Mouse (Mus musculus) MEL (cell line): ENCODE data around the gene Ptprr. TPM values are rescaled to one million over a fixed set of nuclear protein-coding genes. Genes with fewer than 3 reads are reported as not detected.

Source experiments
- DNase-seq: peaks from one replicate; pipeline ENCODE4 v3.0.0; 2011; ENCODE audit warnings: low read depth, low spot score
- H3K27ac ChIP-seq: 2 replicates; pipeline ENCODE4 v1.5.1; 2012; ENCODE audit warnings: low read depth, mild to moderate bottlenecking, control low read depth, low read length, moderate library complexity; ENCODE audit not compliant: control insufficient read depth
- H3K27me3 ChIP-seq, 2 experiments: fragments of 150-350 bp in 1 of 2; sonication (generic) in 1 of 2; 2 replicates each; pipeline ENCODE4 v1.6.1; 2012; ENCODE audit warnings: low read length in 2 of 2, mild to moderate bottlenecking in 2 of 2, improper control_type of control experiment in 1 of 2, moderate library complexity in 1 of 2; ENCODE audit not compliant: insufficient read depth in 2 of 2, control insufficient read depth in 1 of 2
- H3K36me3 ChIP-seq, 2 experiments: 2 replicates each; pipeline ENCODE4 v1.6.1; 2012 to 2014; ENCODE audit warnings: low read length in 2 of 2, improper control_type of control experiment in 1 of 2, inconsistent platforms in 1 of 2, mild to moderate bottlenecking in 1 of 2; ENCODE audit not compliant: insufficient read depth in 2 of 2, control insufficient read depth in 1 of 2
- H3K4me1 ChIP-seq, 2 experiments: fragments of 150-350 bp in 1 of 2; sonication (generic) in 1 of 2; 2 replicates each; pipeline ENCODE4 v1.6.1; 2012; ENCODE audit warnings: low read length in 2 of 2, improper control_type of control experiment in 1 of 2, mild to moderate bottlenecking in 1 of 2; ENCODE audit not compliant: insufficient read depth in 2 of 2, control insufficient read depth in 1 of 2
- H3K4me3 ChIP-seq, 2 experiments: fragments of 150-350 bp in 1 of 2; sonication (generic) in 1 of 2; 2 replicates each; pipeline ENCODE4 v1.5.1; 2012; ENCODE audit warnings: low read depth in 2 of 2, low read length in 2 of 2, mild to moderate bottlenecking in 2 of 2, moderate library complexity in 2 of 2, control low read depth in 1 of 2, improper control_type of control experiment in 1 of 2; ENCODE audit not compliant: control insufficient read depth in 1 of 2, insufficient read depth in 1 of 2
- H3K79me2 ChIP-seq: 2 replicates; pipeline ENCODE4 v1.6.1; 2012; ENCODE audit warnings: mild to moderate bottlenecking, low read length, moderate library complexity; ENCODE audit not compliant: control insufficient read depth, poor library complexity, insufficient read depth
- H3K9ac ChIP-seq: 2 replicates; pipeline ENCODE4 v1.6.1; 2012; ENCODE audit warnings: low read depth, mild to moderate bottlenecking, control low read depth, low read length, moderate library complexity; ENCODE audit not compliant: control insufficient read depth, poor library complexity, severe bottlenecking
- H3K9me3 ChIP-seq: fragments of 150-350 bp; sonication (generic); replicated peaks from 2 replicates; pipeline ENCODE4 v1.6.1; 2012; ENCODE audit warnings: mild to moderate bottlenecking, low read length, improper control_type of control experiment, moderate library complexity; ENCODE audit not compliant: insufficient read depth
- CHD1 ChIP-seq: IDR thresholded peaks from 2 replicates; pipeline ENCODE4 v1.6.1; 2012; ENCODE audit warnings: low read depth, mild to moderate bottlenecking, inconsistent platforms, low read length, improper control_type of control experiment
- CTCF ChIP-seq, 3 experiments: IDR thresholded peaks in 2 of 3; conservative IDR thresholded peaks in 1 of 3; 2 replicates each; pipeline ENCODE4 v1.5.1; 2011 to 2012; ENCODE audit warnings: low read length in 3 of 3, low read depth in 2 of 3, mild to moderate bottlenecking in 2 of 3, improper control_type of control experiment in 1 of 3, inconsistent platforms in 1 of 3, mixed read lengths in 1 of 3, moderate library complexity in 1 of 3; ENCODE audit not compliant: control insufficient read depth in 1 of 3, insufficient read depth in 1 of 3, poor library complexity in 1 of 3, severe bottlenecking in 1 of 3
- ELF1 ChIP-seq: IDR thresholded peaks from 2 replicates; pipeline ENCODE4 v1.6.1; 2014; ENCODE audit warnings: low read depth, mild to moderate bottlenecking, inconsistent platforms, low read length, improper control_type of control experiment, moderate library complexity
- GATA1 ChIP-seq: IDR thresholded peaks from 2 replicates; pipeline ENCODE4 v1.6.1; 2011; ENCODE audit warnings: low read depth, low read length, improper control_type of control experiment
- JUND ChIP-seq: IDR thresholded peaks from 2 replicates; pipeline ENCODE4 v1.6.1; 2011; ENCODE audit warnings: low read depth, mild to moderate bottlenecking, improper control_type of control experiment, low read length
- MAFK ChIP-seq: IDR thresholded peaks from 2 replicates; pipeline ENCODE4 v1.6.1; 2011; ENCODE audit warnings: low read depth, mild to moderate bottlenecking, low read length, improper control_type of control experiment, borderline replicate concordance
- MAZ ChIP-seq: IDR thresholded peaks from 2 replicates; pipeline ENCODE4 v1.6.1; 2012; ENCODE audit warnings: low read depth, mild to moderate bottlenecking, inconsistent platforms, low read length, improper control_type of control experiment
- MXI1 ChIP-seq: IDR thresholded peaks from 2 replicates; pipeline ENCODE4 v1.6.1; 2011; ENCODE audit warnings: mild to moderate bottlenecking, low read depth, low read length, improper control_type of control experiment
- MYB ChIP-seq: IDR thresholded peaks from 2 replicates; pipeline ENCODE4 v1.6.1; 2011; ENCODE audit warnings: mild to moderate bottlenecking, low read depth, low read length, improper control_type of control experiment
- MYC ChIP-seq: IDR thresholded peaks from 2 replicates; pipeline ENCODE4 v1.6.1; 2011; ENCODE audit warnings: low read depth, mild to moderate bottlenecking, low read length, improper control_type of control experiment, moderate library complexity
- NELFE ChIP-seq: IDR thresholded peaks from 2 replicates; pipeline ENCODE4 v1.6.1; 2011; ENCODE audit warnings: low read depth, low read length, improper control_type of control experiment
- NRF1 ChIP-seq: IDR thresholded peaks from 2 replicates; pipeline ENCODE4 v1.6.1; 2014; ENCODE audit warnings: low read depth, mild to moderate bottlenecking, inconsistent platforms, low read length, improper control_type of control experiment, moderate library complexity; ENCODE audit not compliant: poor library complexity, insufficient read depth, severe bottlenecking
- POLR2A ChIP-seq, 2 experiments: IDR thresholded peaks; 2 replicates each; pipeline ENCODE4 v1.6.1; 2011 to 2012; ENCODE audit warnings: low read length in 2 of 2, mild to moderate bottlenecking in 2 of 2, control low read depth in 1 of 2, improper control_type of control experiment in 1 of 2, low read depth in 1 of 2, moderate library complexity in 1 of 2; ENCODE audit not compliant: control insufficient read depth in 1 of 2, insufficient read depth in 1 of 2, poor library complexity in 1 of 2
- POLR2AphosphoS2 ChIP-seq: IDR thresholded peaks from 2 replicates; pipeline ENCODE4 v1.6.1; 2011; ENCODE audit warnings: low read length, improper control_type of control experiment
- POLR2AphosphoS5 ChIP-seq: IDR thresholded peaks from 2 replicates; pipeline ENCODE4 v1.6.1; 2012; ENCODE audit warnings: low read depth, borderline replicate concordance, mild to moderate bottlenecking, inconsistent platforms, low read length, moderate library complexity, mixed read lengths
- RAD21 ChIP-seq: IDR thresholded peaks from 2 replicates; pipeline ENCODE4 v1.6.1; 2011; ENCODE audit warnings: mild to moderate bottlenecking, low read depth, low read length, improper control_type of control experiment
- RCOR1 ChIP-seq: IDR thresholded peaks from 2 replicates; pipeline ENCODE4 v1.6.1; 2012; ENCODE audit warnings: low read depth, mild to moderate bottlenecking, inconsistent platforms, low read length, improper control_type of control experiment
- SMC3 ChIP-seq: IDR thresholded peaks from 2 replicates; pipeline ENCODE4 v1.6.1; 2011; ENCODE audit warnings: low read depth, low read length, improper control_type of control experiment
- TBP ChIP-seq: IDR thresholded peaks from 2 replicates; pipeline ENCODE4 v1.8.0; 2011; ENCODE audit warnings: low read depth, low read length, improper control_type of control experiment
- TCF12 ChIP-seq: IDR thresholded peaks from 2 replicates; pipeline ENCODE4 v1.6.1; 2014; ENCODE audit warnings: low read depth, mild to moderate bottlenecking, inconsistent platforms, low read length, improper control_type of control experiment, moderate library complexity
- USF2 ChIP-seq, 2 experiments: IDR thresholded peaks; 2 replicates each; pipeline ENCODE4 v1.6.1; 2011 to 2012; ENCODE audit warnings: improper control_type of control experiment in 2 of 2, low read length in 2 of 2, borderline replicate concordance in 1 of 2, inconsistent platforms in 1 of 2, low read depth in 1 of 2, mild to moderate bottlenecking in 1 of 2; ENCODE audit not compliant: insufficient read depth in 1 of 2
- polyA plus RNA-seq, 2 experiments: library from polyadenylated mRNA; stranded (reverse) in 1 of 2; unstranded in 1 of 2; fragments of >175 nt in 1 of 2; fragments of >200 nt in 1 of 2; gene quantifications; 2 replicates each; pipeline versions ENCODE4 v1.2.1 to v1.2.4; 2012; ENCODE audit warnings: low replicate concordance in 2 of 2, low read depth in 1 of 2; ENCODE audit not compliant: insufficient read length in 2 of 2, insufficient read depth in 1 of 2, missing spikeins in 1 of 2
- total RNA-seq: library from RNA; depleted of rRNA; stranded (reverse); fragments of 300-350 nt; gene quantifications from 2 replicates; pipeline ENCODE4 v1.2.3, GENCODE M21; 2012

Ptprr gene
- total and polyA plus RNA-seq, 3 experiments: not detected

DNA sequence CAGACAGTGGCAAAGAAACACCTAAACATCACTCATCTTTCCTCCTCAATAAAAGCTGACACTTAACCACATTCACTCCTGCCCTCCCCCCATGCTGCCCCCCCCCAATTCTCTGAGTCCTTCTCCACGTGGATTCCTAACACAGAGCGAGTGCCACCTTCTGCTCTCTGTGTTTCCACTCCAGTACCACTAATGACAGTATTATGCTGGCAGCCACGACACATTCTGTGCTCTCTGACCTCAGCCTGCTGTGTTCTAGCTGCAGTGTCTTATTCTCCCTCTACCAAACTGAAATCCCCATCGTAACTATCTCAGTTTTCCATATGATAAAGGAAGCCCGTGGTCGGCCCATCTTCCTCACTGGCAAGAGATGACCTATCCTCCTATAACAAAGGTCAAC is 33.7 kb upstream of the Ptprr start:
- no peaks in the 10 kb centered on the region for H3K27me3 ChIP-seq
- TF ChIP-seq MAFK (no peak), TCF12 (no peak), GATA1 (no peak), RAD21 (no peak), USF2 (IDR thresholded peaks at IDR 0.05; ENCODE audit: borderline replicate concordance in 1 of 2, insufficient read depth in 1 of 2, low read depth in 1 of 2, low read length in 2 of 2) (no peak), CTCF (IDR thresholded peaks at IDR 0.05 in 2 of 3, conservative IDR thresholded peaks at IDR 0.05 in 1 of 3; ENCODE audit: control insufficient read depth in 1 of 3, insufficient read depth in 1 of 3, low read depth in 2 of 3, low read length in 3 of 3, poor library complexity in 1 of 3, severe bottlenecking in 1 of 3) (no peak), NRF1 (no peak)
- H3K27ac ChIP-seq: no peak overlapping the region
- DNase-seq: no peak
- no peak overlapping the region for H3K4me3 ChIP-seq
- no peaks in the 10 kb centered on the region for H3K4me1 ChIP-seq
- H3K9me3 ChIP-seq: no peaks in the 10 kb centered on the region
- H3K36me3 ChIP-seq: no peaks in the 10 kb centered on the region
- no peaks in the 10 kb centered on the region for H3K79me2 ChIP-seq
- no peak overlapping the region for H3K9ac ChIP-seq

DNA sequence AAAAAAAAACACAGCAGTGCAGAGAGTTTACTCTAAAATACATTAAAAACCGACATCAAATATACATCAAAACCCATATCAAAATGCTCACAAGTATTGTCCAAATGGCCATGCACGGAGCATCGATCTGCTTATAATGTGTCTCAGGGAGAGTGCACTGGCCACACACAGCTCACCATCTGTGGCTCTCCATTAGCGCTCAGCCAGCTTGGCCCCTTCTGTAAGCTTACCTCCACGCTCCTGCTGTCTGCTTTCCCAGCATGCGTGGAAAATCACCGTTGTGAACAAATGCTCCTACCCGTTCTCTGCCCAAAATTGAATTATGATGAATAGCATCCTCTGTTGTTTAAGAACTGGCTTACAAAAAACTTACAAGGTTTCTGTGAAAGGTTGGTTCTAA is 16.2 kb upstream of the Ptprr start:
- H3K4me1 ChIP-seq: no peaks in the 10 kb centered on the region
- DNase-seq: no peak
- no peak overlapping the region for H3K4me3 ChIP-seq
- no peak overlapping the region for H3K9ac ChIP-seq
- no peaks in the 10 kb centered on the region for H3K27me3 ChIP-seq
- H3K36me3 ChIP-seq: no peaks in the 10 kb centered on the region
- no peak overlapping the region for H3K27ac ChIP-seq
- H3K79me2 ChIP-seq: no peaks in the 10 kb centered on the region
- TF ChIP-seq POLR2A (IDR thresholded peaks at IDR 0.05; ENCODE audit: control insufficient read depth in 1 of 2, insufficient read depth in 1 of 2, low read depth in 1 of 2, low read length in 2 of 2, poor library complexity in 1 of 2) (no peak), RAD21 (no peak), RCOR1 (no peak), CTCF (IDR thresholded peaks at IDR 0.05 in 2 of 3, conservative IDR thresholded peaks at IDR 0.05 in 1 of 3; ENCODE audit: control insufficient read depth in 1 of 3, insufficient read depth in 1 of 3, low read depth in 2 of 3, low read length in 3 of 3, poor library complexity in 1 of 3, severe bottlenecking in 1 of 3) (no peak), MAZ (no peak), MYB (no peak), TCF12 (no peak), USF2 (IDR thresholded peaks at IDR 0.05; ENCODE audit: borderline replicate concordance in 1 of 2, insufficient read depth in 1 of 2, low read depth in 1 of 2, low read length in 2 of 2) (no peak), MYC (no peak)
- H3K9me3 ChIP-seq: no peaks in the 10 kb centered on the region

- H3K4me1 ChIP-seq: no peaks in the 10 kb centered on the region
- no peaks in the 10 kb centered on the region for H3K9me3 ChIP-seq
- H3K79me2 ChIP-seq: no peaks in the 10 kb centered on the region
- no peak overlapping the region for H3K9ac ChIP-seq
- no peak for DNase-seq
- H3K4me3 ChIP-seq: no peak overlapping the region
- no peaks in the 10 kb centered on the region for H3K27me3 ChIP-seq
- no peaks in the 10 kb centered on the region for H3K36me3 ChIP-seq
- H3K27ac ChIP-seq: no peak overlapping the region
- TF ChIP-seq MAZ (no peak), ELF1 (no peak), TBP (no peak), NRF1 (no peak), JUND (no peak), SMC3 (no peak), CHD1 (no peak), POLR2A (IDR thresholded peaks at IDR 0.05; ENCODE audit: control insufficient read depth in 1 of 2, insufficient read depth in 1 of 2, low read depth in 1 of 2, low read length in 2 of 2, poor library complexity in 1 of 2) (no peak), POLR2AphosphoS5 (no peak), CTCF (IDR thresholded peaks at IDR 0.05 in 2 of 3, conservative IDR thresholded peaks at IDR 0.05 in 1 of 3; ENCODE audit: control insufficient read depth in 1 of 3, insufficient read depth in 1 of 3, low read depth in 2 of 3, low read length in 3 of 3, poor library complexity in 1 of 3, severe bottlenecking in 1 of 3) (no peak), POLR2AphosphoS2 (no peak), MXI1 (no peak), RAD21 (no peak), NELFE (no peak)
Observed at GRCm38 (mm10) chr10:116006675-116007074, 11.3 kb upstream of the Ptprr start.
